Mouse (Mus musculus) liver, embryonic 11.5 days (tissue): Measurements from ENCODE around the gene Gars. TPM values are rescaled to one million over a fixed set of nuclear protein-coding genes. Genes with fewer than 3 reads are reported as not detected.

Experiments used
- ATAC-seq: fragments of 200-750 bp; cut with Nextera tagmentation; replicated peaks from 2 replicates; pipeline ENCODE4 v1.8.0; 2017; ENCODE audit warnings: moderate number of reproducible peaks, mild to moderate bottlenecking, moderate TSS enrichment, moderate library complexity; ENCODE audit not compliant: low FRiP score
- DNase-seq: peaks from one replicate; pipeline ENCODE4 v3.0.0-alpha.2; 2017; ENCODE audit warnings: low spot score
- H3K27ac ChIP-seq: fragments of 300-500 bp; sonication (generic); 2 replicates; pipeline ENCODE4 v1.5.1; 2014; ENCODE audit warnings: mild to moderate bottlenecking, low read depth, low read length, control low read depth
- H3K27me3 ChIP-seq: fragments of 300-500 bp; sonication (generic); replicated peaks from 2 replicates; pipeline ENCODE4 v1.6.1; 2014; ENCODE audit warnings: low read length, mixed read lengths; ENCODE audit not compliant: control insufficient read depth, insufficient read depth
- H3K36me3 ChIP-seq: fragments of 300-500 bp; sonication (generic); 2 replicates; pipeline ENCODE4 v1.6.1; 2014; ENCODE audit warnings: mild to moderate bottlenecking, low read length, moderate library complexity, mixed read lengths; ENCODE audit not compliant: control insufficient read depth, insufficient read depth
- H3K4me1 ChIP-seq: fragments of 300-500 bp; sonication (generic); replicated peaks from 2 replicates; pipeline ENCODE4 v1.6.1; 2014; ENCODE audit warnings: low read length, mixed read lengths; ENCODE audit not compliant: control insufficient read depth, insufficient read depth
- H3K4me2 ChIP-seq: fragments of 300-500 bp; sonication (generic); 2 replicates; pipeline ENCODE4 v1.6.1; 2014; ENCODE audit warnings: mild to moderate bottlenecking, control low read depth, moderate library complexity
- H3K4me3 ChIP-seq: fragments of 300-500 bp; sonication (generic); 2 replicates; pipeline ENCODE4 v1.5.1; 2014; ENCODE audit warnings: low read depth, low read length, control low read depth
- H3K9ac ChIP-seq: fragments of 300-500 bp; sonication (generic); 2 replicates; pipeline ENCODE4 v1.6.1; 2014; ENCODE audit warnings: low read depth, low read length, control low read depth
- H3K9me3 ChIP-seq: fragments of 300-500 bp; sonication (generic); 2 replicates; pipeline ENCODE4 v1.6.1; 2016; ENCODE audit warnings: low read length, inconsistent platforms, mixed read lengths; ENCODE audit not compliant: control insufficient read depth
- WGBS: fragments of 180-500 bp; shearing (Covaris S2); extraction: QIAGEN DNeasy Blood & Tissue Kit; methylation state at CpG from one replicate; pipeline ENCODE4 v1.1.7; 2014; 5-methylcytosine and 5-hydroxymethylcytosine counted together
- polyA plus RNA-seq: library from polyadenylated mRNA; unstranded; fragments of >200 nt; fragmentation: Nextera tagmentation; extraction: Ambion mirVana; gene quantifications from 2 replicates; pipeline ENCODE4 v1.2.1, GENCODE M21; 2014

Gene Gars
- polyA plus RNA-seq, 1 experiment from 2014 or later = 253 TPM

- DNase-seq (no peak), ATAC-seq (no peak)
Observed at GRCm38 (mm10) chr6:55002438-55002837, 35.4 kb upstream of the Gars start.

GRCm38 (mm10) chr6:55003559-55003958 is 34.2 kb upstream of the Gars start:
- DNase-seq (no peak), ATAC-seq (no peak)
- Histone ChIP-seq H3K9me3 (no peaks in the 10 kb centered on the region), H3K27me3 (no peaks in the 10 kb centered on the region), H3K36me3 (no peaks in the 10 kb centered on the region), H3K4me2 (no peak overlapping the region), H3K9ac (no peak overlapping the region), H3K4me3 (no peak overlapping the region), H3K27ac (no peak overlapping the region), H3K4me1 (no peaks in the 10 kb centered on the region)
- WGBS = 45% methylated on average over 4 of the region's 4 CpGs

More at GRCm38 (mm10) chr6:55002438-55002837, 35.4 kb upstream of the Gars start:
- no peaks in the 10 kb centered on the region for H3K9me3 ChIP-seq
- WGBS = 65% methylated on average over 4 of the region's 4 CpGs
- H3K4me2 ChIP-seq = no peak overlapping the region
- H3K27ac ChIP-seq = no peak overlapping the region
- H3K4me3 ChIP-seq = no peak overlapping the region
- no peaks in the 10 kb centered on the region for H3K36me3 ChIP-seq
- no peaks in the 10 kb centered on the region for H3K27me3 ChIP-seq
- no peaks in the 10 kb centered on the region for H3K4me1 ChIP-seq
- H3K9ac ChIP-seq = no peak overlapping the region

GRCm38 (mm10) chr6:55008401-55008800 is 29.4 kb upstream of the Gars start:
- Histone ChIP-seq H3K4me3 (no peak overlapping the region), H3K9me3 (no peaks in the 10 kb centered on the region), H3K9ac (no peak overlapping the region), H3K27me3 (no peaks in the 10 kb centered on the region), H3K4me2 (no peak overlapping the region), H3K4me1 (no peaks in the 10 kb centered on the region), H3K36me3 (no peaks in the 10 kb centered on the region), H3K27ac (no peak overlapping the region)
- WGBS = 73% methylated on average over 8 of the region's 8 CpGs
- DNase-seq (no peak), ATAC-seq (no peak)

GRCm38 (mm10) chr6:55009391-55010230 is 28.2 kb upstream of the Gars start:
- DNase-seq (no peak), ATAC-seq (no peak)
- Histone ChIP-seq H3K36me3 (no peaks in the 10 kb centered on the region), H3K4me1 (no peaks in the 10 kb centered on the region), H3K9ac (no peak overlapping the region), H3K27me3 (no peaks in the 10 kb centered on the region), H3K9me3 (no peaks in the 10 kb centered on the region), H3K4me3 (no peak overlapping the region), H3K4me2 (no peak overlapping the region), H3K27ac (no peak overlapping the region)
- WGBS = 38% methylated on average over 16 of the region's 16 CpGs

- H3K9me3 ChIP-seq = no peaks in the 10 kb centered on the region
- no peak overlapping the region for H3K27ac ChIP-seq
- no peak overlapping the region for H3K4me2 ChIP-seq
- no peak for ATAC-seq
- H3K4me3 ChIP-seq = no peak overlapping the region
- H3K4me1 ChIP-seq = no peaks in the 10 kb centered on the region
- no peak for DNase-seq
- WGBS = 61% methylated on average over 4 of the region's 4 CpGs
- H3K9ac ChIP-seq = no peak overlapping the region
- H3K27me3 ChIP-seq = no peaks in the 10 kb centered on the region
- H3K36me3 ChIP-seq = no peaks in the 10 kb centered on the region
Observed at GRCm38 (mm10) chr6:55010330-55011091, 27.3 kb upstream of the Gars start.

GRCm38 (mm10) chr6:55012516-55012915 is 25.3 kb upstream of the Gars start:
- no peaks in the 10 kb centered on the region for H3K9me3 ChIP-seq
- H3K27me3 ChIP-seq = no peaks in the 10 kb centered on the region
- no peak overlapping the region for H3K4me3 ChIP-seq
- no peak overlapping the region for H3K9ac ChIP-seq
- no peak overlapping the region for H3K27ac ChIP-seq
- no peak for DNase-seq
- H3K4me1 ChIP-seq = no peaks in the 10 kb centered on the region
- no peak overlapping the region for H3K4me2 ChIP-seq
- no peak for ATAC-seq
- WGBS = 74% methylated on average over 7 of the region's 7 CpGs
- no peaks in the 10 kb centered on the region for H3K36me3 ChIP-seq

- ATAC-seq = no peak
- Histone ChIP-seq H3K4me2 (no peak overlapping the region), H3K4me3 (no peak overlapping the region), H3K4me1 (no peaks in the 10 kb centered on the region), H3K9me3 (no peaks in the 10 kb centered on the region), H3K27me3 (no peaks in the 10 kb centered on the region), H3K27ac (no peak overlapping the region), H3K36me3 (no peaks in the 10 kb centered on the region), H3K9ac (no peak overlapping the region)
- WGBS = 80% methylated on average over 3 of the region's 3 CpGs
- DNase-seq = no peak
Observed at GRCm38 (mm10) chr6:55014184-55014583, 23.6 kb upstream of the Gars start.

- Histone ChIP-seq H3K4me1 (no peaks in the 10 kb centered on the region), H3K9ac (no peak overlapping the region), H3K27me3 (no peaks in the 10 kb centered on the region), H3K27ac (no peak overlapping the region), H3K4me3 (no peak overlapping the region), H3K36me3 (no peaks in the 10 kb centered on the region), H3K9me3 (no peaks in the 10 kb centered on the region), H3K4me2 (no peak overlapping the region)
- no peak; the same call in 1 of the 2 replicates for ATAC-seq
- 17% methylated on average over 5 of the region's 5 CpGs for WGBS
- DNase-seq = no peak
Observed at GRCm38 (mm10) chr6:55016236-55016635, 21.6 kb upstream of the Gars start.
